Mouse (Mus musculus) neural tube, embryonic 11.5 days (tissue): ENCODE measurements around the gene Ccl2. TPM values are rescaled to one million over a fixed set of nuclear protein-coding genes. Genes with fewer than 3 reads are reported as not detected.

ENCODE experiments used
- ATAC-seq: fragments of 200-750 bp; cut with Nextera tagmentation; 2 replicates; pipeline ENCODE4 v1.8.0; 2017; ENCODE audit warnings: moderate number of reproducible peaks, mild to moderate bottlenecking, moderate TSS enrichment, moderate library complexity; ENCODE audit not compliant: insufficient read depth, low FRiP score, low TSS enrichment
- DNase-seq: peaks from one replicate; pipeline ENCODE4 v3.0.0-alpha.2; 2015; ENCODE audit warnings: low spot score
- H3K27ac ChIP-seq: fragments of 300-500 bp; sonication (generic); 2 replicates; pipeline ENCODE4 v1.5.1; 2014; ENCODE audit warnings: low read depth, mild to moderate bottlenecking, low read length
- H3K27me3 ChIP-seq: fragments of 300-500 bp; sonication (generic); 2 replicates; pipeline ENCODE4 v1.6.1; 2014; ENCODE audit warnings: mild to moderate bottlenecking, low read length, mixed read lengths; ENCODE audit not compliant: control insufficient read depth, insufficient read depth
- H3K36me3 ChIP-seq: fragments of 300-500 bp; sonication (generic); 2 replicates; pipeline ENCODE4 v1.6.1; 2014; ENCODE audit warnings: mild to moderate bottlenecking, low read length, moderate library complexity, mixed read lengths; ENCODE audit not compliant: control insufficient read depth, insufficient read depth
- H3K4me1 ChIP-seq: fragments of 300-500 bp; sonication (generic); 2 replicates; pipeline ENCODE4 v1.6.1; 2014; ENCODE audit warnings: low read length, mixed read lengths; ENCODE audit not compliant: control insufficient read depth, insufficient read depth
- H3K4me2 ChIP-seq: fragments of 300-500 bp; sonication (generic); 2 replicates; pipeline ENCODE4 v1.6.1; 2014; ENCODE audit warnings: low read depth, mild to moderate bottlenecking, moderate library complexity
- H3K4me3 ChIP-seq: fragments of 300-500 bp; sonication (generic); 2 replicates; pipeline ENCODE4 v1.5.1; 2014; ENCODE audit warnings: low read depth, low read length
- H3K9ac ChIP-seq: fragments of 300-500 bp; sonication (generic); 2 replicates; pipeline ENCODE4 v1.6.1; 2014; ENCODE audit warnings: mild to moderate bottlenecking, low read length
- H3K9me3 ChIP-seq: fragments of 300-500 bp; sonication (generic); 2 replicates; pipeline ENCODE4 v1.6.1; 2016; ENCODE audit warnings: low read length; ENCODE audit not compliant: control insufficient read depth
- WGBS: fragments of 180-500 bp; shearing (Covaris S2); extraction: QIAGEN DNeasy Blood & Tissue Kit; methylation state at CpG from one replicate; pipeline ENCODE4 v1.1.7; 2014; 5-methylcytosine and 5-hydroxymethylcytosine counted together
- polyA plus RNA-seq: library from polyadenylated mRNA; unstranded; fragments of >200 nt; fragmentation: Nextera tagmentation; extraction: Ambion mirVana; gene quantifications from 2 replicates; pipeline ENCODE4 v1.2.1, GENCODE M21; 2014

Ccl2 gene
- polyA plus RNA-seq, 1 experiment from 2014 or later: 2.1 TPM

- Histone ChIP-seq H3K4me1 (no peaks in the 10 kb centered on the region), H3K9me3 (no peaks in the 10 kb centered on the region), H3K4me3 (no peak overlapping the region), H3K27ac (no peak overlapping the region), H3K36me3 (no peaks in the 10 kb centered on the region), H3K4me2 (no peak overlapping the region), H3K9ac (no peak overlapping the region), H3K27me3 (no peaks in the 10 kb centered on the region)
- WGBS: 56% methylated on average over 8 of the region's 8 CpGs
- DNase-seq (no peak), ATAC-seq (no peak)
Measured at GRCm38 (mm10) chr11:82011411-82012193, 23.8 kb upstream of the Ccl2 start.

DNA sequence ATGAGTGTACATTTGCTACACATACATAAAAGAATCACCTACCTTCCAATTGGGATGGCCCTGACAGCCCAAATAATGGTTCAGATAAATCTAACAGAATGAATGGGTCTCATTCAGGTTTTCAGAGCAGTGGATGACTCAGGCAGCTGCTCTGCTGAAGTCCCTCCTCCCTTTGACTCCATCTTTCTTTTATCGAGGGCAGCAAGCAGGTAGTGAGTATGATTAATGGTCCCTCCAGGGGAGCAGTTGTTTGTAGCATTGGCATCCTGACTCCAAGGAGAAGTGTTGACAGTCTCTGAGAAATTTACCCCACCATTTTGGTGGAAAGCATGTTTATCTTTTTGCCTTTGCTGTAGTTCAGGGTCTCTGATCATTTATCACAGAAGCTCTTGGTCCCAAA, 21.6 kb upstream of the Ccl2 start:
- ATAC-seq (no peak), DNase-seq (no peak)
- Histone ChIP-seq H3K4me2 (no peak overlapping the region), H3K9ac (no peak overlapping the region), H3K27me3 (no peaks in the 10 kb centered on the region), H3K36me3 (no peaks in the 10 kb centered on the region), H3K9me3 (no peaks in the 10 kb centered on the region), H3K27ac (no peak overlapping the region), H3K4me1 (no peaks in the 10 kb centered on the region), H3K4me3 (no peak overlapping the region)
- 50% methylated on average over 1 of the region's 1 CpGs for WGBS

- no peak overlapping the region for H3K4me3 ChIP-seq
Measured at GRCm38 (mm10) chr11:82015066-82015465, 20.3 kb upstream of the Ccl2 start.

GRCm38 (mm10) chr11:82016181-82016780, 19.1 kb upstream of the Ccl2 start:
- DNase-seq (no peak), ATAC-seq (no peak)
- Histone ChIP-seq H3K9me3 (no peaks in the 10 kb centered on the region), H3K36me3 (no peaks in the 10 kb centered on the region), H3K9ac (no peak overlapping the region), H3K4me2 (no peak overlapping the region), H3K4me1 (no peaks in the 10 kb centered on the region), H3K27me3 (no peaks in the 10 kb centered on the region), H3K27ac (no peak overlapping the region), H3K4me3 (no peak overlapping the region)
- WGBS: 79% methylated on average over 3 of the region's 3 CpGs

More at GRCm38 (mm10) chr11:82015066-82015465, 20.3 kb upstream of the Ccl2 start:
- no peak overlapping the region for H3K4me2 ChIP-seq
- H3K4me1 ChIP-seq: no peaks in the 10 kb centered on the region
- DNase-seq (no peak), ATAC-seq (no peak)
- H3K36me3 ChIP-seq: no peaks in the 10 kb centered on the region
- no peaks in the 10 kb centered on the region for H3K9me3 ChIP-seq
- WGBS: 74% methylated on average over 2 of the region's 2 CpGs
- H3K27me3 ChIP-seq: no peaks in the 10 kb centered on the region
- no peak overlapping the region for H3K9ac ChIP-seq
- no peak overlapping the region for H3K27ac ChIP-seq

DNA sequence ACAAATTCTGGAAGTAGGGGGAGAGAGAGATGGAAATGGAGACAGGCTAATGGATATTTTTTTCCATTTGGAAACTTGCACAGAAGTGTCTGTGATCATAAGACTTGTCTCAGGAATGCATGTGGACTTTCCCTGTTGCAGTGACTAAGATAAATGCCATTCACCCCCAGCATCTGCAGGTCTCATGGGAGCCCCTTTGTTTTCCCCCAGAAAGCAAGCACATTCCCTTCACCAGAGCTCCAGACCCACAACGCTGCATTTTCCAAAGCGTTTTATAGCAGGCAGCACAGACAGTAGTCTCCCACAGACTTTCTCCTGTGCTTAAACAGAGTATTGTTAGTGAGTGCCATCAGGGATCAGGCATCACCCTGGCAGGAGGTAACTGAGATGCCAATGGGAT, 16.0 kb upstream of the Ccl2 start:
- H3K4me3 ChIP-seq: no peak overlapping the region
- H3K4me2 ChIP-seq: no peak overlapping the region
- DNase-seq (no peak), ATAC-seq (no peak)
- no peaks in the 10 kb centered on the region for H3K27me3 ChIP-seq
- H3K27ac ChIP-seq: no peak overlapping the region
- no peaks in the 10 kb centered on the region for H3K36me3 ChIP-seq
- no peaks in the 10 kb centered on the region for H3K4me1 ChIP-seq
- WGBS: 37% methylated on average over 2 of the region's 2 CpGs
- no peaks in the 10 kb centered on the region for H3K9me3 ChIP-seq
- no peak overlapping the region for H3K9ac ChIP-seq

DNA sequence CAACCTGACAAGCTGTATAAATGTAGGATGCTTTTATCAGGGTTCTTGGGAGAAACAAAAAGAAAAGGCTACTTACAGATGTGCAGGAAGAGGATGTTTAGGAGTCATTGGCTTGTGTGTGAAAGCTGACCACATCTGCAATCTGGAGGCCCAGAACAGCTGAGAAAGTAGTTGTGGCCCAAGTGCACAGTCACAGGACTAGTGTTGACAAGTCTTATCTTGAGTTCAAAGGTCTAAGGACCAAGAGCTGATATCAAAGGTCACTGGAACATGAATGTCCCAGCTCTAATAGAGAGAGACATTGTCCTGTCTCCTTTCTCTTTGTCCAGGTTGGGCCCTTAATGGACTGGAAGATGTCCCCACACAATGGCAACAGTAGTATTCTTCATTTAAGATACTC, 15.6 kb upstream of the Ccl2 start:
- Histone ChIP-seq H3K27me3 (no peaks in the 10 kb centered on the region), H3K9me3 (no peaks in the 10 kb centered on the region), H3K9ac (no peak overlapping the region), H3K27ac (no peak overlapping the region), H3K36me3 (no peaks in the 10 kb centered on the region), H3K4me3 (no peak overlapping the region), H3K4me1 (no peaks in the 10 kb centered on the region), H3K4me2 (no peak overlapping the region)
- ATAC-seq (no peak), DNase-seq (no peak)

GRCm38 (mm10) chr11:82021406-82021805, 14.0 kb upstream of the Ccl2 start:
- ATAC-seq (no peak), DNase-seq (no peak)
- no peak overlapping the region for H3K27ac ChIP-seq
- no peaks in the 10 kb centered on the region for H3K9me3 ChIP-seq
- H3K36me3 ChIP-seq: no peaks in the 10 kb centered on the region
- no peak overlapping the region for H3K9ac ChIP-seq
- no peak overlapping the region for H3K4me2 ChIP-seq
- no peak overlapping the region for H3K4me3 ChIP-seq
- H3K27me3 ChIP-seq: no peaks in the 10 kb centered on the region
- 82% methylated on average over 3 of the region's 3 CpGs for whole genome bisulfite sequencing
- no peaks in the 10 kb centered on the region for H3K4me1 ChIP-seq

GRCm38 (mm10) chr11:82022504-82023056, 12.8 kb upstream of the Ccl2 start:
- no peaks in the 10 kb centered on the region for H3K36me3 ChIP-seq
- no peak overlapping the region for H3K9ac ChIP-seq
- no peaks in the 10 kb centered on the region for H3K4me1 ChIP-seq
- no peak overlapping the region for H3K27ac ChIP-seq
- H3K27me3 ChIP-seq: no peaks in the 10 kb centered on the region
- ATAC-seq: no peak
- H3K4me3 ChIP-seq: no peak overlapping the region
- 89% methylated on average over 6 of the region's 6 CpGs for WGBS
- no peak for DNase-seq
- H3K9me3 ChIP-seq: no peaks in the 10 kb centered on the region
- no peak overlapping the region for H3K4me2 ChIP-seq

GRCm38 (mm10) chr11:82023769-82024168, 11.6 kb upstream of the Ccl2 start:
- ATAC-seq: no peak
- WGBS: 87% methylated on average over 4 of the region's 4 CpGs
- Histone ChIP-seq H3K27ac (no peak overlapping the region), H3K4me1 (no peaks in the 10 kb centered on the region), H3K4me3 (no peak overlapping the region), H3K9ac (no peak overlapping the region), H3K9me3 (no peaks in the 10 kb centered on the region), H3K36me3 (no peaks in the 10 kb centered on the region), H3K4me2 (no peak overlapping the region), H3K27me3 (no peaks in the 10 kb centered on the region)
- no peak for DNase-seq
